Mouse (Mus musculus) cerebellum, postnatal 4 days (tissue): ENCODE data around the gene Vdac1.

Experiments
- DNase-seq, 2 experiments: peaks; one replicate each; pipeline ENCODE4 v3.0.0; 2022; ENCODE audit warnings: low spot score in 2 of 2, mixed read lengths in 1 of 2

Gene Vdac1

GRCm38 (mm10) chr11:52420296-52421052, 59.8 kb downstream of the Vdac1 start:
- DNase-seq = no peak

- peak; percentile 61 to 76 for DNase-seq
Measured at GRCm38 (mm10) chr11:52421053-52421778, 60.6 kb downstream of the Vdac1 start.

- DNase-seq = no peak
Measured at GRCm38 (mm10) chr11:52429440-52429839, 68.8 kb downstream of the Vdac1 start.

- DNase-seq = peak in 1 of 2 experiments; percentile 52
Measured at GRCm38 (mm10) chr11:52431594-52431993, 70.9 kb downstream of the Vdac1 start.

- no peak for DNase-seq
Measured at GRCm38 (mm10) chr11:52432148-52432547, 71.5 kb downstream of the Vdac1 start.

DNA sequence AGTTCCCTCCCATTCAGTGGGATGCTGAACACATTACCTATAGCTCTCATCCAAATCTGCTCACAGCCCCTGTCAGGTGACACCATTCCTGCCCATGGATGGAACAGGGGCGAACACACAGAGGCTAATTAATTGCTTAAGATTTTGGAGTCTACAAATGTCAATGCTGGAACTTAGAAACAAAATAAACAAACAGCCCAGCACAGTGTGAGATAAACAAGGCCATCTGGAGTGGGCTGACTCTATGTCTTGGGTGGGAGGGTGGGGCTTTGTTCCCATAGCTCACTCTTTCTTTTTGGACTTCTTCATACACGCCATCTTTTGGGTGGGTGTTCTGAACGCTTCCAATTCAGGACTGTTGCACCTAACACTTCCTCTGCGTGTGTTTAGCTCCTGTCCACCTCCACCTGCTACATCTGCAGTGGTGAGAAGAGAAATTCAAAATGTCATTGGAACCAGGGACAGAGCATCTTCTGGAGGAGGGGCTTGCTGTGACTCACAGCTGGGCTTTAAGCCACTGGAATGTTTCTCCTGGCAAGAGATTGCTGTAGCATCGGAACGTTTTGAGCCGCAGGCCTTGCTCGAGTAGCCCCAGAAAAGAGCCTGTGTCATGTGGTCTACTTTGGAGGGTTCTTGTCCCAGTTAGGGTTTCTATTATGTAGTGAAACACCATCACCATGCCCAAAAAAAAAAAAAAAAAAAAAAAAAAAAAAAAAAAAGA, 72.6 kb downstream of the Vdac1 start:
- DNase-seq = no peak

- DNase-seq = no peak
Measured at GRCm38 (mm10) chr11:52433797-52434195, 73.1 kb downstream of the Vdac1 start.

DNA sequence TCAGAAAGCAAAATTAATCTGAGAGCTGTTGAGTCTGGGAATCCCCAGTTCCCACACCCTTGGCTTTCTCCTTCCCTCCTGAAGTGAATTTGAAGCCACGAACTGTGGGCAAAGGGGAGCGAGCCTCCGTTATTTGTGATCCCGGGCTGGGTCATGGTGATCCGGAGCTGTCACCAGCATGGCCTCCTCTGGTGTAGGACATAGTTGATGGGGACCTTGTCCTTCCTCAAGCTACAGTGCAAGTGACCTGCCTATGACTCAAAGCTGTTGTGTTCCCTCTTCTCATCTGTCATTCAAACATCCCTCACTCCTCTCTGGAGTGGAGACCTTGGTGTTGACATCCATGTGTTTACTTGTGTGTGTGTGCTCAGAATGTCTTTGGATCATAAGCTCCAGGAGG, 74.8 kb downstream of the Vdac1 start:
- DNase-seq = no peak

- no peak for DNase-seq
Measured at GRCm38 (mm10) chr11:52437123-52437522, 76.5 kb downstream of the Vdac1 start.
